Mouse (Mus musculus) testis, adult 2 months (tissue): Measurements from ENCODE around the gene Vash1.

Experiments
- CTCF ChIP-seq: fragments of 200-500 bp; IDR thresholded peaks from 2 replicates; pipeline ENCODE4 v1.5.1; 2012; ENCODE audit warnings: low read depth, mild to moderate bottlenecking, inconsistent platforms, low read length, moderate library complexity; ENCODE audit not compliant: control insufficient read depth, insufficient read depth, insufficient replicate concordance
- POLR2A ChIP-seq: fragments of 200-500 bp; IDR thresholded peaks from 2 replicates; pipeline ENCODE4 v1.6.1; 2012; ENCODE audit warnings: low read depth, mild to moderate bottlenecking, inconsistent platforms, low read length, moderate library complexity; ENCODE audit not compliant: control insufficient read depth

DNA sequence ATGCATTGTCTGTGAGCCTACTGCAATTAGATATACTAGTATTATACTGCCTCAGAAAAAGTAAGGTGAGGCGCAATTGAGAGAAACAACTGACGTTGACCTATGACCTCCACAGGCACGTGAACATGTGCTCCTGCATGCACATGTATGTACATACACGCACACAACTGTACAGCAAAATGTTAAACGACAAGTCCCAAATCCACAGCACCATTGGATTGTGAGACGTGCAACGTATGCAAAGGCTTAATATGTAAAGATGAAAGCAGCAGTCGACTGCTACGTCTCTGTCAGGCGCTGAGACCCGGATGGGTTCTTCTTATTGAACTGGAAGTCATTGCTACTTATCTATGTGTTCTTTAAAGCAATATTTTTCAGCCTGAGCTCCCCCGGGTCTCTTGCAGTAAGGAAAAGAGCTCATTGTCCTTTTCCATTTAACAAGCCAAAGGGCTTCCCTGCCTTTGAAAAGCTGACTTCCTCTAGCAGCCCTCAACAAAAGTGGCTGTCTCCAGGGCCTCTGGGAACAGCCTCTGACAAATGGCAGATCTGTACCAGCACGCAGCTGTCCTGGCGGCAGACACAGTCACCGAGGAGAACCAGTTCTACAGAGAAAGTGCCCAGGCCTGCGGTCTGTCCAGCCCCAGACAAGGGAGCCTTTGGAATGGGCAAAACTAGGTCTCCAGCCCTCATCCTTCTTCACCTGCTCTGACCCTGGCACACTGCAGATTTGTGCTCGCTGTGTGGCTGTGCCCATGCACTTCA is 33.8 kb upstream of the Vash1 start:
- TF ChIP-seq POLR2A (no peak), CTCF (no peak)
